Mouse (Mus musculus): ENCODE results near the gene Nid2. TPM values are rescaled to one million over a fixed set of nuclear protein-coding genes. Genes with fewer than 3 reads are reported as not detected.

The Nid2 gene
- polyA plus RNA-seq, 1 experiment from 2014 or later, result 61.8 TPM

GRCm38 (mm10) chr14:19803222-19803621 lies 52.2 kb downstream of the Nid2 start:
- Histone ChIP-seq H3K9me3 (no peaks in the 10 kb centered on the region), H3K36me3 (replicated peaks) (peaks cover 81% of the 10 kb centered on the region), H3K27ac (replicated peaks) (no peak overlapping the region), H3K4me1 (peaks cover 15% of the 10 kb centered on the region), H3K4me3 (no peak overlapping the region), H3K27me3 (replicated peaks; ENCODE audit: low read depth, poor library complexity, severe bottlenecking) (no peaks in the 10 kb centered on the region)
- DNase-seq (ENCODE audit: low spot score), result no peak
- 61% methylated on average over 4 of the region's 4 CpGs for WGBS

DNA sequence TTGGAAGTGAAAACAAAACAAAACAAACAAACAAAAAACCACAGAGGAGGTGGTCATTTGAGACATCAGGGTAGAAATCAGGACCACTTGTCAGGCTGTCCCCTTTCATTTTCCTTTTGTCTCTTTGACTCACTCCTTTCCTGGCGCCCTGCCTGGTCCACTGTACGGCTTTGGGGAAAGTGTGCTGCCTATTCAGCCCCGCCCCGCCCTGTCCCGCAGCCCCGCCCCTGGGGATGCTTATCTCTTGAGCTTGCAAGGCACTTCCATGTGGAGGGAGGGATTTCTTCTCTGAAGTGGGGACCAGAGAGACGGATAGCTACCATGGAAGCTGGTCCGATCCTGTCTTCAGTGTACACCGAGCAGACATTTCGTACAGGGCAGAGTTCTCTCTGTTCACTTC lies 52.6 kb downstream of the Nid2 start:
- 51% methylated on average over 10 of the region's 10 CpGs for WGBS

DNA sequence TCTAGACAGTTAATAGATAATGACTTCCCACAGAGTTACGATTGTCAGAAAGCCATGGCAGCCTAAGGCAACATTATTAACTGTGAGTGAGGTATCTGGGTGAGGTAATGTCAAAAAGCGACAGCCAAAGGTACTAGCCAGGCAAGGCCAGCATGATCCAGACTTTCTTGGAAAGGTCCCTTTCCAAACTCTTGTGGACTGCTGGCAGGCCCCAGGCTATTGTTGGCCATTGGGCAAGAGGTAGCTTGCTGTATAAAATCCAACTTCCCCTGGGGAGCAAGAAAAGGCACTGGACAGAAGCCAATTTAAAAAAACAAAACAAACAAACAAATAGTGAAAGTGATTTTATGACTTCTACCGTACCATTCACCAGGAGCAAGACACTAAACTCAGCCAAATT lies 56.3 kb downstream of the Nid2 start:
- Histone ChIP-seq H3K4me1 (peaks cover 9% of the 10 kb centered on the region; the same call in 1 of the 2 replicates), H3K27ac (replicated peaks) (no peak overlapping the region), H3K9me3 (no peaks in the 10 kb centered on the region), H3K36me3 (replicated peaks) (peaks cover 75% of the 10 kb centered on the region), H3K4me3 (no peak overlapping the region), H3K27me3 (replicated peaks; ENCODE audit: low read depth, poor library complexity, severe bottlenecking) (no peaks in the 10 kb centered on the region)
- no peak for DNase-seq (ENCODE audit: low spot score)
- 85% methylated on average over 3 of the region's 3 CpGs for WGBS

More for the DNA sequence above, 52.6 kb downstream of the Nid2 start:
- peak; percentile 21 for DNase-seq (ENCODE audit: low spot score)
- Histone ChIP-seq H3K27me3 (replicated peaks; ENCODE audit: low read depth, poor library complexity, severe bottlenecking) (no peaks in the 10 kb centered on the region), H3K27ac (replicated peaks) (no peak overlapping the region), H3K4me3 (no peak overlapping the region), H3K4me1 (peaks cover 15% of the 10 kb centered on the region), H3K36me3 (replicated peaks) (peaks cover 78% of the 10 kb centered on the region), H3K9me3 (no peaks in the 10 kb centered on the region)

DNA sequence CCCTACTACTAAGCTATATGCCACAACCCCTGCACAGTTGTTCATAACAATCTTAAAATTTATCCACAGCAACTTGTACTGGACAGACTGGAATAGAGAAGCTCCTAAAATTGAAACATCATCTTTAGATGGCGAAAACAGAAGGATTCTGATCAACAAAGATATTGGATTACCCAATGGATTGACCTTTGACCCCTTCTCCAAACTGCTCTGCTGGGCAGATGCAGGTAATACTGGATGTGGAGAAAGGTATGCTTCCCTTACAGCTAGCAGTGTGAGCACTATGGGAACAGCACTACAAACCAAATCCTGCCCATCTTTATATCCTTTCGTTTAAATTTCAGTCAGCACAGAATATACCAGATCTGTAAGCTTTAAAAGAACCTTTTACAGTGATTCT lies 56.8 kb downstream of the Nid2 start:
- no peaks in the 10 kb centered on the region for H3K9me3 ChIP-seq
- DNase-seq (ENCODE audit: low spot score), result no peak
- no peak overlapping the region for H3K27ac ChIP-seq (replicated peaks)
- H3K27me3 ChIP-seq (replicated peaks; ENCODE audit: low read depth, poor library complexity, severe bottlenecking), result no peaks in the 10 kb centered on the region
- 88% methylated on average over 2 of the region's 2 CpGs for WGBS
- peaks cover 9% of the 10 kb centered on the region; the same call in 1 of the 2 replicates for H3K4me1 ChIP-seq
- H3K36me3 ChIP-seq (replicated peaks), result peaks cover 77% of the 10 kb centered on the region
- H3K4me3 ChIP-seq, result no peak overlapping the region

- H3K9me3 ChIP-seq, result no peaks in the 10 kb centered on the region
- H3K27ac ChIP-seq (replicated peaks), result no peak overlapping the region
- no peak overlapping the region for H3K4me3 ChIP-seq
- 86% methylated on average over 10 of the region's 10 CpGs for WGBS
- no peak for DNase-seq (ENCODE audit: low spot score)
- H3K27me3 ChIP-seq (replicated peaks; ENCODE audit: low read depth, poor library complexity, severe bottlenecking), result no peaks in the 10 kb centered on the region
- 0 out of 2 replicates have a peak, but pooled peaks cover 3% of the 10 kb centered on the region for H3K4me1 ChIP-seq
- H3K36me3 ChIP-seq (replicated peaks), result peaks cover 90% of the 10 kb centered on the region
Observed at GRCm38 (mm10) chr14:19809934-19810333, 58.9 kb downstream of the Nid2 start.

- 89% methylated on average over 2 of the region's 2 CpGs for WGBS
Observed at GRCm38 (mm10) chr14:19813061-19813460, 62.0 kb downstream of the Nid2 start.

DNA sequence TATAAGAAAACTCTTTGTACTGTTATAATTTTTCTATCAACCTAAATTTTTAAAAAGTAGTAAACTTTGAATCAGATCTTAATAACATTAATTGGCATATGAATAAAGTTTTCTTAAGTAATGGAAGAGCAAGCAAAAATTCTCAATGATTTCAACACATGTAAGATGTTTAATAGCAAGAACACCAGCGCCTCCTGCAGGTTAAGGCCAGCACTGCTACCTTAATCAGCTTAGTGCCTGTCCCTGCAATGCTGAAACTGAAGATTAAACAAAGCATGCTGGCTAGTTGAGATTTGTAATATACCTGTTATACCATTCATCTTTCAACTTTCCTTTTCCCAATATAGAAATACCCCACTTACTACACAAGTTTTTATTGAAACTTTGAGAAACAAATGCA lies 66.9 kb downstream of the Nid2 start:
- peaks cover 6% of the 10 kb centered on the region; the same call in 1 of the 2 replicates for H3K4me1 ChIP-seq
- H3K4me3 ChIP-seq, result no peak overlapping the region
- no peaks in the 10 kb centered on the region for H3K27me3 ChIP-seq (replicated peaks; ENCODE audit: low read depth, poor library complexity, severe bottlenecking)
- H3K36me3 ChIP-seq (replicated peaks), result peaks cover 82% of the 10 kb centered on the region
- H3K9me3 ChIP-seq, result peaks cover 4% of the 10 kb centered on the region; the same call in 1 of the 2 replicates
- DNase-seq (ENCODE audit: low spot score), result peak; percentile 80
- WGBS, result 5% methylated on average over 1 of the region's 1 CpGs
- H3K27ac ChIP-seq (replicated peaks), result no peak overlapping the region

More at GRCm38 (mm10) chr14:19813061-19813460, 62.0 kb downstream of the Nid2 start:
- no peak for DNase-seq (ENCODE audit: low spot score)
- Histone ChIP-seq H3K9me3 (no peaks in the 10 kb centered on the region), H3K4me1 (no peaks in the 10 kb centered on the region), H3K27ac (replicated peaks) (no peak overlapping the region), H3K4me3 (no peak overlapping the region), H3K36me3 (replicated peaks) (peaks cover 85% of the 10 kb centered on the region), H3K27me3 (replicated peaks; ENCODE audit: low read depth, poor library complexity, severe bottlenecking) (no peaks in the 10 kb centered on the region)

- H3K36me3 ChIP-seq (replicated peaks), result peaks cover 44% of the 10 kb centered on the region
- peaks cover 16% of the 10 kb centered on the region for H3K4me1 ChIP-seq
- no peak overlapping the region for H3K4me3 ChIP-seq
- H3K27ac ChIP-seq (replicated peaks), result no peak overlapping the region
- 93% methylated on average over 5 of the region's 5 CpGs for WGBS
- no peak for DNase-seq (ENCODE audit: low spot score)
- no peaks in the 10 kb centered on the region for H3K27me3 ChIP-seq (replicated peaks; ENCODE audit: low read depth, poor library complexity, severe bottlenecking)
- H3K9me3 ChIP-seq, result peaks cover 4% of the 10 kb centered on the region; the same call in 1 of the 2 replicates
Observed at GRCm38 (mm10) chr14:19821686-19822085, 70.6 kb downstream of the Nid2 start.

GRCm38 (mm10) chr14:19823321-19824142 lies 72.5 kb downstream of the Nid2 start, which contains the start of gene Rtraf:
Rtraf (minus strand) TSS chr14:19823824.
- peak within 1 kb of the TSS; percentile 93 for H3K27ac ChIP-seq (replicated peaks)
- peaks cover 16% of the 10 kb centered on the region for H3K4me1 ChIP-seq
- H3K36me3 ChIP-seq (replicated peaks), result peaks cover 37% of the 10 kb centered on the region
- DNase-seq (ENCODE audit: low spot score), result peak; percentile 94
- no peaks in the 10 kb centered on the region; the same call in 1 of the 2 replicates for H3K27me3 ChIP-seq (replicated peaks; ENCODE audit: low read depth, poor library complexity, severe bottlenecking)
- under 1% methylated on average over 80 of the region's 80 CpGs for WGBS
- peak within 1 kb of the TSS; percentile 100 for H3K4me3 ChIP-seq
- peaks cover 4% of the 10 kb centered on the region; the same call in 1 of the 2 replicates for H3K9me3 ChIP-seq

DNA sequence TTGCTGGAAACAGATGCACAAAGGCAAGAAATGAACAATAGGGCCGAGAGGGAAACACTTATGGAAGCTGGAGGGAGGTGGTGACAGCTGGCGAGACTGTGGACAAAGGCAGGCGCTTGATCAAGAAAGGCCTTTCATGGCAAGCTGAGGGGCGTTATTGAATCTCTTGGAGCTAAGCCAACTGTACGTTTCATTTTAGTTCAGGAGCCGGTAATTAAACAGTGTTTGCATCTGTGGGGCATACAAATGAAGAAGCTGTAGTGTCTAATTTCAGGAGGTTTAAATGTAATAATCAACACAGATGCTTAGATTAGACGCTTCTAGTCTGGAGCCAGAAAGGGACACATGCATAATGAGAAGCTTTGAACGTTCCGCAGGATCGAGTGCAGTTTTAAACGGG lies 74.4 kb downstream of the Nid2 start:
- Histone ChIP-seq H3K4me3 (no peak overlapping the region), H3K27me3 (replicated peaks; ENCODE audit: low read depth, poor library complexity, severe bottlenecking) (no peaks in the 10 kb centered on the region; the same call in 1 of the 2 replicates), H3K27ac (replicated peaks) (peak overlapping the region; percentile 57; the same call in 1 of the 2 replicates), H3K36me3 (replicated peaks) (peaks cover 19% of the 10 kb centered on the region), H3K4me1 (peaks cover 16% of the 10 kb centered on the region), H3K9me3 (peaks cover 4% of the 10 kb centered on the region; the same call in 1 of the 2 replicates)
- no peak for DNase-seq (ENCODE audit: low spot score)
- WGBS, result 69% methylated on average over 11 of the region's 11 CpGs

DNA sequence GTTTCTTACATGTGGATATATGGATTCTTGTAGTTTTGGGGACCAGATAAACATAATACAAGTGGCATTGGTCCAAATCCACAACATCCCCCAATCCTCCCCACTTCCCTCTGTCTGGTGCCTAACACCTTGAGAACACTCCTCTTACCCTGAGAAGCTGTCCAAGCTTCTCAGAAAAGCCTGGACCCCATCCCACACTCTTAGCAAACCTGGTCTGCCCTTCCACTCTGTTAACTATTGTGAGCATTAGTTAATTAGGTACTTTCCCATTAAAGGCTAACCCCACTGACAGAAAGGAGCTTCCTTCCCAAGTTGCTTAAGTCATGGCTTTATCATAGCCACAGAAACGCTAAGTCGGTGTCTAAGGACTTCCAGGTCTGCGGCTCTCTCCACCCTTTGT lies 85.2 kb downstream of the Nid2 start:
- peaks cover 7% of the 10 kb centered on the region; the same call in 1 of the 2 replicates for H3K27me3 ChIP-seq (replicated peaks; ENCODE audit: low read depth, poor library complexity, severe bottlenecking)
- 84% methylated on average over 3 of the region's 3 CpGs for WGBS
- 0 out of 2 replicates have a peak, but pooled peaks cover 3% of the 10 kb centered on the region for H3K4me1 ChIP-seq
- H3K36me3 ChIP-seq (replicated peaks), result no peaks in the 10 kb centered on the region
- no peak for DNase-seq (ENCODE audit: low spot score)
- H3K4me3 ChIP-seq, result no peak overlapping the region
- H3K9me3 ChIP-seq, result no peaks in the 10 kb centered on the region
- H3K27ac ChIP-seq (replicated peaks), result no peak overlapping the region

DNA sequence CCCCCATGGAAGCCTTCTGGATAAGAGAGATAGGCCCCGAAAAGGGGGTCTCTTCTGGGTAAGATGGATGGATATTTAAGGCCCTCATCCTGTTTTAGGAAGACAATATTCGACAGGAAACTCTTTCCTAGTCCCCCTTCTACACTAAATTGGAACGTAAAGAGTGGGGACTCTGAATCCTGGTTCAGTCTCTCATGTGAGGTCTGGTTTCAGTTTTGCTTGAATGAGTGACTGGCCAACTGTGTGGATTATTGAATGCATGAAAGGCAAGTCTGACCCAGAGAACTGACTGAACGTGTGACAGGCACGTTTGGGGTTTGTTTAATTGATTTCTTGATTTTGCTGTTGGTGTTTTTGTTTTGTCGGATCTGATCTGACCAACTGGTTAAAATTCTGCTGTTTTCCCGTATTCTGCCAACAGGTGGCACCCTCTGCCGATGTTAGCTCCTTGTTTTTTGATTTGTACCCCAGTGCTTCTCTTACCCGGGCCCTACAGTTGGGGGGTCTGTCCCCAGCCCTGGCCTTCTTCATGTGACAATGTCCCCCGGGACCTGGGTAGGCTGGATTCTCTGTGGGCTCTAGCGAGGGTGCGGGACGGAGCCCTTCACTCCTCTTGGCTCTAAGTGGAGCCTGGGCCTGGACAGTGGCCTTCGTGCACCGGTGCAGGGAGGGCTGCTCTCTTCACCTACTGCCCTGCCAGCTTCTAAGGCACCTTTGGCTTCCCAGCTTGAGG lies 88.7 kb downstream of the Nid2 start:
- 27% methylated on average over 15 of the region's 15 CpGs for WGBS
- H3K4me3 ChIP-seq, result peak overlapping the region; percentile 38
- peak overlapping the region; percentile 63; the same call in 1 of the 2 replicates for H3K27ac ChIP-seq (replicated peaks)
- no peaks in the 10 kb centered on the region for H3K9me3 ChIP-seq
- peak; percentile 73 for DNase-seq (ENCODE audit: low spot score)
- H3K27me3 ChIP-seq (replicated peaks; ENCODE audit: low read depth, poor library complexity, severe bottlenecking), result peaks cover 7% of the 10 kb centered on the region; the same call in 1 of the 2 replicates
- no peaks in the 10 kb centered on the region for H3K36me3 ChIP-seq (replicated peaks)
- 0 out of 2 replicates have a peak, but pooled peaks cover 3% of the 10 kb centered on the region for H3K4me1 ChIP-seq
